In the genomic region with DNA sequence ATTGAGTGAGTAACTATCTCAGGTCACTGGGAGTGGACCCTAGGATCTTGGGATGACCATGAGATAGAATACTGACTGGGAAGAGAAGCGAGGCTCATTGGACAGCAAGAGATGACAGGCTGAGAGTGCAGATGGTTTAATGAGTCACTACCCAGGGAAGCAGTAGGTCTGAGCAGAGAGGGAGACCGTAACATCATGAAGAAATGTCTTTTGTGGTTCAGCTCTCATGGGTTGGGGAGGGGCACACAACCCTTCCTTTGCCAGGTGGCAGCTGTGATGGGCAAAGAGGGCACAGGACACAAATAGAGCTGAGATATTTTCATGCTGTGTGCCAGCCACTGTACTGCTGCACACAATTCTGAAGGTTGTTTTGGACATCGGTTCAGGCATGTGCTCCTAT, we compare ENCODE assay signal across 23 mouse cellular contexts.
DNase-seq lines count a peak whose midpoint lies in the region; TF ChIP-seq lines count a peak whose summit lies in the region.
"Had no signal": no experiment of that assay in that cellular context is flagged by ENCODE, and none has a peak within 500 bp of the region (broad histone marks: within the 10 kb centered on the region; RNA-seq: fewer than 3 reads in every experiment).

No protein-coding gene starts in this region.

- H3K27ac ChIP-seq in kidney, adult 2 months (ENCODE audit: insufficient read depth, low read depth, low read length): no peak overlapping the region
- H3K27ac ChIP-seq: embryonic facial prominence, embryonic 12.5 days; forebrain, embryonic 15.5 days; heart, embryonic 13.5 days; limb, embryonic 12.5 days; liver, embryonic 15.5 days; neural tube, embryonic 12.5 days had no signal

- no peak overlapping the region for H3K4me3 ChIP-seq in kidney, adult 2 months (ENCODE audit: insufficient read depth, low read depth, low read length)
- H3K4me3 ChIP-seq: embryonic facial prominence, embryonic 12.5 days; forebrain, embryonic 15.5 days; heart, embryonic 13.5 days; limb, embryonic 12.5 days; liver, embryonic 15.5 days; myocyte; neural tube, embryonic 12.5 days had no signal

- peak; percentile 24 for DNase-seq in Muller cell, postnatal 12 days (ENCODE audit: inconsistent ontology term)
- DNase-seq in brain, adult 2 months (ENCODE audit: low read depth, low spot score): peak; percentile 95
- peak; percentile 71 for DNase-seq in cerebellum, adult 8-10 months
- peak; percentile 76 to 78 for DNase-seq in cerebellum, postnatal 25 days
- DNase-seq in kidney, adult 2 months: no peak
- no peak for DNase-seq in urinary bladder, postnatal 25 days (ENCODE audit: low spot score)
- DNase-seq in lung, postnatal 14 days: no peak
- DNase-seq: adrenal gland, adult 2 months; adrenal gland, postnatal 36 days; B cell, adult 2 months; embryo, embryonic 11 days; kidney, adult 9 months; kidney, postnatal 14 days; layer of hippocampus, adult 9-11 months; lung, embryonic 14.5 days; right cerebral cortex, postnatal 14 days had no signal

- 84% methylated on average over 3 of the region's 3 CpGs for WGBS in kidney, adult 2 months

- no peaks in the 10 kb centered on the region for H3K27me3 ChIP-seq in kidney, adult 2 months (replicated peaks; ENCODE audit: control insufficient read depth, insufficient read depth, low read length)
- H3K27me3 ChIP-seq: embryonic facial prominence, embryonic 12.5 days; forebrain, embryonic 15.5 days; heart, embryonic 13.5 days; limb, embryonic 12.5 days; liver, embryonic 15.5 days; neural tube, embryonic 12.5 days had no signal

- H3K36me3 ChIP-seq in kidney, adult 2 months (ENCODE audit: control insufficient read depth, insufficient read depth, low read length): no peaks in the 10 kb centered on the region
- H3K36me3 ChIP-seq: embryonic facial prominence, embryonic 12.5 days; forebrain, embryonic 15.5 days; heart, embryonic 13.5 days; limb, embryonic 12.5 days; liver, embryonic 15.5 days; neural tube, embryonic 12.5 days had no signal

- no peak for TF ChIP-seq CTCF in kidney, adult 2 months (conservative IDR thresholded peaks at IDR 0.05; ENCODE audit: insufficient read depth, insufficient read length, low read depth, low read length)

- TF ChIP-seq POLR2A in kidney, adult 2 months (IDR thresholded peaks at IDR 0.05; ENCODE audit: low read depth, low read length): no peak

- no peaks in the 10 kb centered on the region for H3K4me1 ChIP-seq in kidney, adult 2 months (ENCODE audit: control insufficient read depth, insufficient read depth, low read length)
- H3K4me1 ChIP-seq: embryonic facial prominence, embryonic 12.5 days; limb, embryonic 12.5 days; liver, embryonic 15.5 days; neural tube, embryonic 12.5 days had no signal

Comparison
In these comparisons a context has a peak if more than half of its experiments do, and no peak if none do; other contexts are left out.
1. DNase-seq: peak in Muller cell, postnatal 12 days (single experiment), brain, adult 2 months (single experiment), cerebellum, adult 8-10 months (single experiment) and cerebellum, postnatal 25 days (2 of 2); none in kidney, adult 2 months (single experiment), urinary bladder, postnatal 25 days (single experiment) and lung, postnatal 14 days (single experiment).